Mouse (Mus musculus): ENCODE measurements around the gene Snrnp48. TPM values are rescaled to one million over a fixed set of nuclear protein-coding genes. Genes with fewer than 3 reads are reported as not detected.

The Snrnp48 gene
- total and polyA plus RNA-seq, 2 experiments = 12.8 to 17.7 TPM

GRCm38 (mm10) chr13:38272624-38273023, 67.9 kb downstream of the Snrnp48 start:
- Histone ChIP-seq H3K4me3 (ENCODE audit: insufficient read depth, low read depth, low read length) (no peak overlapping the region), H3K36me3 (ENCODE audit: control insufficient read depth, insufficient read depth, low read length) (no peaks in the 10 kb centered on the region), H3K79me2 (ENCODE audit: control insufficient read depth, insufficient read depth, low read length) (no peaks in the 10 kb centered on the region), H3K9ac (ENCODE audit: low read depth, low read length) (no peak overlapping the region), H3K27me3 (ENCODE audit: control insufficient read depth, insufficient read depth, low read length) (no peaks in the 10 kb centered on the region), H3K27ac (replicated peaks; ENCODE audit: insufficient read depth, low read depth, low read length) (no peak overlapping the region), H3K4me1 (ENCODE audit: control insufficient read depth, insufficient read depth, low read length) (no peaks in the 10 kb centered on the region)
- WGBS = 81% methylated on average over 3 of the region's 3 CpGs
- TF ChIP-seq CTCF (IDR thresholded peaks at IDR 0.05; ENCODE audit: low read depth, low read length) = no peak
- no peak for TF ChIP-seq POLR2A (IDR thresholded peaks at IDR 0.05; ENCODE audit: extremely low read depth, insufficient read depth, low read length)
- no peak for DNase-seq (ENCODE audit: extremely low read depth, low read depth, low spot score)

Other genes with a start within 250 kb of the Snrnp48 start
- 24.2 and 25.6 TPM in 2 replicates for gene Ssr1, start 210.7 kb upstream of the Snrnp48 start, total RNA-seq (2014; rRNA removed)
- gene Ssr1, start 210.7 kb upstream of the Snrnp48 start, polyA plus RNA-seq (2012; rRNA removed) = 5.9 and 6.9 TPM in 2 replicates
- 11.1 and 15.9 TPM in 2 replicates for gene Riok1, start 167.9 kb upstream of the Snrnp48 start, total RNA-seq (2014; rRNA removed)
- 4.3 and 8.0 TPM in 2 replicates for gene Riok1, start 167.9 kb upstream of the Snrnp48 start, polyA plus RNA-seq (2012; rRNA removed)
- gene Cage1, start 167.9 kb upstream of the Snrnp48 start, total RNA-seq (2014; rRNA removed) = 0.54 and 0.55 TPM in 2 replicates
- gene Cage1, start 167.9 kb upstream of the Snrnp48 start, polyA plus RNA-seq (2012; rRNA removed) = 0.06 and 0.17 TPM in 2 replicates
- 20.1 and 23.9 TPM in 2 replicates for gene Dsp, start 53.6 kb upstream of the Snrnp48 start, total RNA-seq (2014; rRNA removed)
- gene Dsp, start 53.6 kb upstream of the Snrnp48 start, polyA plus RNA-seq (2012; rRNA removed) = 5.8 and 7.0 TPM in 2 replicates
- 2.9 and 4.0 TPM in 2 replicates for gene Bmp6, start 140.2 kb downstream of the Snrnp48 start, total RNA-seq (2014; rRNA removed)
- 2.6 and 3.3 TPM in 2 replicates for gene Bmp6, start 140.2 kb downstream of the Snrnp48 start, polyA plus RNA-seq (2012; rRNA removed)